Mouse (Mus musculus) limb, embryonic 13.5 days (tissue): ENCODE results near the gene 2610028H24Rik. TPM values are rescaled to one million over a fixed set of nuclear protein-coding genes. Genes with fewer than 3 reads are reported as not detected.

Experiments
- ATAC-seq: fragments of 200-750 bp; cut with Nextera tagmentation; 2 replicates; pipeline ENCODE4 v1.8.0; 2017; ENCODE audit warnings: low read depth, moderate number of reproducible peaks, moderate TSS enrichment; ENCODE audit not compliant: low FRiP score
- H3K27ac ChIP-seq: fragments of 300-500 bp; sonication (generic); 2 replicates; pipeline ENCODE4 v1.5.1; 2015; ENCODE audit warnings: inconsistent platforms, mild to moderate bottlenecking, moderate library complexity
- H3K27me3 ChIP-seq: fragments of 300-500 bp; sonication (generic); 2 replicates; pipeline ENCODE4 v1.6.1; 2015; ENCODE audit warnings: mild to moderate bottlenecking, inconsistent platforms
- H3K36me3 ChIP-seq: fragments of 300-500 bp; sonication (generic); 2 replicates; pipeline ENCODE4 v1.6.1; 2015; ENCODE audit warnings: inconsistent platforms, mild to moderate bottlenecking, moderate library complexity
- H3K4me1 ChIP-seq: fragments of 300-500 bp; sonication (generic); 2 replicates; pipeline ENCODE4 v1.6.1; 2015; ENCODE audit warnings: inconsistent platforms
- H3K4me2 ChIP-seq: fragments of 300-500 bp; sonication (generic); replicated peaks from 2 replicates; pipeline ENCODE4 v1.6.1; 2015; ENCODE audit warnings: inconsistent platforms, mild to moderate bottlenecking, moderate library complexity
- H3K4me3 ChIP-seq: fragments of 300-500 bp; sonication (generic); 2 replicates; pipeline ENCODE4 v1.5.1; 2015; ENCODE audit warnings: moderate library complexity, mild to moderate bottlenecking, inconsistent platforms
- H3K9ac ChIP-seq: fragments of 300-500 bp; sonication (generic); 2 replicates; pipeline ENCODE4 v1.6.1; 2015; ENCODE audit warnings: mild to moderate bottlenecking, inconsistent platforms
- H3K9me3 ChIP-seq: fragments of 300-500 bp; sonication (generic); 2 replicates; pipeline ENCODE4 v1.6.1; 2016; ENCODE audit warnings: inconsistent platforms
- WGBS: fragments of 180-500 bp; shearing (Covaris S2); methylation state at CpG from one replicate; pipeline ENCODE4 v1.1.7; 2015; 5-methylcytosine and 5-hydroxymethylcytosine counted together
- polyA plus RNA-seq: library from polyadenylated mRNA; unstranded; fragments of >200 nt; fragmentation: Nextera tagmentation; extraction: Ambion mirVana; gene quantifications from 2 replicates; pipeline ENCODE4 v1.2.1, GENCODE M21; 2015

2610028H24Rik gene
- polyA plus RNA-seq: not detected in 2 replicates

GRCm38 (mm10) chr10:76448851-76449250 is at the start of gene 2610028H24Rik:
Gene 2610028H24Rik (plus strand): TSS chr10:76449081.
- 68% methylated on average over 5 of the region's 5 CpGs for WGBS

GRCm38 (mm10) chr10:76408520-76408919 is 40.4 kb upstream of the 2610028H24Rik start:
- Histone ChIP-seq H3K27ac (no peak overlapping the region), H3K9me3 (no peaks in the 10 kb centered on the region), H3K36me3 (peaks cover 90% of the 10 kb centered on the region), H3K4me3 (no peak overlapping the region), H3K4me2 (no peak overlapping the region), H3K4me1 (no peaks in the 10 kb centered on the region), H3K9ac (no peak overlapping the region), H3K27me3 (no peaks in the 10 kb centered on the region)
- WGBS: 96% methylated on average over 10 of the region's 10 CpGs
- no peak for ATAC-seq

More at GRCm38 (mm10) chr10:76448851-76449250, at the start of gene 2610028H24Rik:
- no peaks in the 10 kb centered on the region for H3K27me3 ChIP-seq
- H3K4me2 ChIP-seq: no peak within 1 kb of the TSS
- peaks cover under 1% of the 10 kb centered on the region; the same call in 1 of the 2 replicates for H3K4me1 ChIP-seq
- H3K4me3 ChIP-seq: no peak within 1 kb of the TSS
- no peaks in the 10 kb centered on the region for H3K36me3 ChIP-seq
- ATAC-seq: no peak
- no peak within 1 kb of the TSS for H3K27ac ChIP-seq
- H3K9me3 ChIP-seq: no peaks in the 10 kb centered on the region
- no peak within 1 kb of the TSS for H3K9ac ChIP-seq

GRCm38 (mm10) chr10:76416811-76417210 is 32.1 kb upstream of the 2610028H24Rik start:
- H3K4me1 ChIP-seq: no peaks in the 10 kb centered on the region
- ATAC-seq: no peak
- H3K27ac ChIP-seq: no peak overlapping the region
- no peak overlapping the region for H3K4me2 ChIP-seq
- 90% methylated on average over 12 of the region's 12 CpGs for WGBS
- no peaks in the 10 kb centered on the region for H3K9me3 ChIP-seq
- H3K27me3 ChIP-seq: no peaks in the 10 kb centered on the region
- H3K4me3 ChIP-seq: no peak overlapping the region
- no peak overlapping the region for H3K9ac ChIP-seq
- peaks cover 95% of the 10 kb centered on the region for H3K36me3 ChIP-seq

GRCm38 (mm10) chr10:76425674-76426073 is 23.2 kb upstream of the 2610028H24Rik start:
- H3K9ac ChIP-seq: no peak overlapping the region
- H3K4me3 ChIP-seq: no peak overlapping the region
- no peak overlapping the region for H3K27ac ChIP-seq
- H3K4me1 ChIP-seq: no peaks in the 10 kb centered on the region
- no peaks in the 10 kb centered on the region for H3K9me3 ChIP-seq
- no peaks in the 10 kb centered on the region for H3K27me3 ChIP-seq
- peaks cover 95% of the 10 kb centered on the region for H3K36me3 ChIP-seq
- no peak overlapping the region for H3K4me2 ChIP-seq
- WGBS: 97% methylated on average over 7 of the region's 7 CpGs
- no peak for ATAC-seq

- no peak for ATAC-seq
- Histone ChIP-seq H3K36me3 (peaks cover 98% of the 10 kb centered on the region), H3K4me2 (no peak overlapping the region), H3K9ac (no peak overlapping the region), H3K4me3 (no peak overlapping the region), H3K27ac (no peak overlapping the region), H3K4me1 (no peaks in the 10 kb centered on the region), H3K9me3 (no peaks in the 10 kb centered on the region), H3K27me3 (no peaks in the 10 kb centered on the region)
- 93% methylated on average over 11 of the region's 11 CpGs for WGBS
These were observed 15.0 kb upstream of the 2610028H24Rik start for GRCm38 (mm10) chr10:76433925-76434324.

- no peak overlapping the region for H3K4me2 ChIP-seq
- no peaks in the 10 kb centered on the region for H3K9me3 ChIP-seq
- peaks cover 19% of the 10 kb centered on the region for H3K4me1 ChIP-seq
- no peak overlapping the region for H3K4me3 ChIP-seq
- H3K9ac ChIP-seq: no peak overlapping the region
- WGBS: 91% methylated on average over 9 of the region's 9 CpGs
- H3K36me3 ChIP-seq: peaks cover 56% of the 10 kb centered on the region
- ATAC-seq: no peak
- H3K27ac ChIP-seq: no peak overlapping the region
- no peaks in the 10 kb centered on the region for H3K27me3 ChIP-seq
These were observed 9.6 kb upstream of the 2610028H24Rik start for GRCm38 (mm10) chr10:76439107-76439890.

- ATAC-seq: no peak
- H3K9me3 ChIP-seq: no peaks in the 10 kb centered on the region
- peak within 1 kb of the TSS; percentile 78 for H3K9ac ChIP-seq
- peaks cover 46% of the 10 kb centered on the region for H3K36me3 ChIP-seq
- H3K4me3 ChIP-seq: peak within 1 kb of the TSS; percentile 86
- WGBS: 96% methylated on average over 17 of the region's 17 CpGs
- no peak within 1 kb of the TSS for H3K27ac ChIP-seq
- H3K4me1 ChIP-seq: peaks cover 19% of the 10 kb centered on the region
- H3K4me2 ChIP-seq: peak within 1 kb of the TSS; percentile 82
- no peaks in the 10 kb centered on the region for H3K27me3 ChIP-seq
These were observed 8.6 kb upstream of the 2610028H24Rik start, which contains the start of gene AC141477.1 for GRCm38 (mm10) chr10:76440281-76440680. Gene AC141477.1 (minus strand): TSS chr10:76440444.

- Histone ChIP-seq H3K9ac (peak within 1 kb of the TSS; percentile 78), H3K27ac (peak within 1 kb of the TSS; percentile 89), H3K27me3 (no peaks in the 10 kb centered on the region), H3K4me2 (peak within 1 kb of the TSS; percentile 82), H3K4me1 (peaks cover 19% of the 10 kb centered on the region), H3K4me3 (peak within 1 kb of the TSS; percentile 86), H3K36me3 (peaks cover 25% of the 10 kb centered on the region), H3K9me3 (no peaks in the 10 kb centered on the region)
- WGBS: under 1% methylated on average over 75 of the region's 78 CpGs
- ATAC-seq: peak; percentile 99
These were observed 6.4 kb upstream of the 2610028H24Rik start, which contains the start of gene Pcnt for GRCm38 (mm10) chr10:76442178-76443088. Gene Pcnt (minus strand): TSS chr10:76442786.

- Histone ChIP-seq H3K36me3 (no peaks in the 10 kb centered on the region), H3K4me2 (no peak overlapping the region)
- 71% methylated on average over 4 of the region's 4 CpGs for whole genome bisulfite sequencing
These were observed 2.7 kb upstream of the 2610028H24Rik start for GRCm38 (mm10) chr10:76445996-76446681.

GRCm38 (mm10) chr10:76447406-76448229 is 1.3 kb upstream of the 2610028H24Rik start:
- H3K36me3 ChIP-seq: no peaks in the 10 kb centered on the region
- no peak overlapping the region for H3K4me2 ChIP-seq
- H3K9me3 ChIP-seq: no peaks in the 10 kb centered on the region
- no peaks in the 10 kb centered on the region for H3K27me3 ChIP-seq
- ATAC-seq: no peak
- WGBS: 76% methylated on average over 15 of the region's 15 CpGs
- H3K9ac ChIP-seq: no peak overlapping the region
- peaks cover 8% of the 10 kb centered on the region for H3K4me1 ChIP-seq
- H3K27ac ChIP-seq: no peak overlapping the region
- H3K4me3 ChIP-seq: no peak overlapping the region

More at GRCm38 (mm10) chr10:76445996-76446681, 2.7 kb upstream of the 2610028H24Rik start:
- Histone ChIP-seq H3K9me3 (no peaks in the 10 kb centered on the region), H3K4me3 (no peak overlapping the region), H3K4me1 (peaks cover 15% of the 10 kb centered on the region), H3K9ac (no peak overlapping the region), H3K27ac (no peak overlapping the region), H3K27me3 (no peaks in the 10 kb centered on the region)
- no peak for ATAC-seq

- WGBS: 74% methylated on average over 5 of the region's 5 CpGs
- no peak overlapping the region for H3K9ac ChIP-seq
- no peak overlapping the region for H3K4me2 ChIP-seq
- no peak for ATAC-seq
- H3K36me3 ChIP-seq: no peaks in the 10 kb centered on the region
- H3K4me1 ChIP-seq: no peaks in the 10 kb centered on the region
- no peaks in the 10 kb centered on the region for H3K27me3 ChIP-seq
- no peaks in the 10 kb centered on the region for H3K9me3 ChIP-seq
- H3K4me3 ChIP-seq: no peak overlapping the region
- H3K27ac ChIP-seq: no peak overlapping the region
These were observed 6.4 kb downstream of the 2610028H24Rik start for GRCm38 (mm10) chr10:76455289-76455688.
